Mouse (Mus musculus) cerebellum, postnatal 10 days (tissue): ENCODE data around the gene Kdm3a.

Experiments
- DNase-seq, 2 experiments: peaks; one replicate each; pipeline ENCODE4 v3.0.0; 2021; ENCODE audit warnings: mixed read lengths in 2 of 2

Kdm3a gene

GRCm38 (mm10) chr6:71575359-71575758 lies 57.4 kb downstream of the Kdm3a start:
- DNase-seq, result no peak

GRCm38 (mm10) chr6:71569025-71569424 lies 63.8 kb downstream of the Kdm3a start:
- no peak for DNase-seq

- DNase-seq, result no peak
Observed at GRCm38 (mm10) chr6:71568616-71569015, 64.2 kb downstream of the Kdm3a start.

- no peak for DNase-seq
Observed at GRCm38 (mm10) chr6:71556826-71557225, 76.0 kb downstream of the Kdm3a start.

DNA sequence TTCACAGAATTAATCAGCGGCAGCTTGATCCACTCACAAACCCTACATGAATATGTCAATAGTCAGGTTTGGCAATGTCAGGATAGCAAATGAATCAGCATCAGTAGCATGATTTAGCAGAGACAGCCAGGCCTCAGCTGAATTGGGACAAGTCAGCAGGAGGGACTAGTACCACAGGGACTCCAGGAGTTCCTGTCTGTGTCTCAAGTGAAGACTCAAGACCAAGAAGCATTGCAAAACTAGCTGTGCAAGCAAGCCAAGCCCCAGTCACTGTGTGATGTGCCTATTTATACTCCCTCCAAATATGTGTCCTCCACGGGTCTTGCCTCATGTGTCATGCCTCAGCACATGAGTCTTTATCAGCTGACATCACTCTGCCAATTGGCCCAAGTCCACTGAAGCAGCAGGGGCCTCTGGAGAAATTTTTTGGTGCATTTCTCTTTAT lies 77.3 kb downstream of the Kdm3a start:
- DNase-seq, result peak; percentile 41 to 50

DNA sequence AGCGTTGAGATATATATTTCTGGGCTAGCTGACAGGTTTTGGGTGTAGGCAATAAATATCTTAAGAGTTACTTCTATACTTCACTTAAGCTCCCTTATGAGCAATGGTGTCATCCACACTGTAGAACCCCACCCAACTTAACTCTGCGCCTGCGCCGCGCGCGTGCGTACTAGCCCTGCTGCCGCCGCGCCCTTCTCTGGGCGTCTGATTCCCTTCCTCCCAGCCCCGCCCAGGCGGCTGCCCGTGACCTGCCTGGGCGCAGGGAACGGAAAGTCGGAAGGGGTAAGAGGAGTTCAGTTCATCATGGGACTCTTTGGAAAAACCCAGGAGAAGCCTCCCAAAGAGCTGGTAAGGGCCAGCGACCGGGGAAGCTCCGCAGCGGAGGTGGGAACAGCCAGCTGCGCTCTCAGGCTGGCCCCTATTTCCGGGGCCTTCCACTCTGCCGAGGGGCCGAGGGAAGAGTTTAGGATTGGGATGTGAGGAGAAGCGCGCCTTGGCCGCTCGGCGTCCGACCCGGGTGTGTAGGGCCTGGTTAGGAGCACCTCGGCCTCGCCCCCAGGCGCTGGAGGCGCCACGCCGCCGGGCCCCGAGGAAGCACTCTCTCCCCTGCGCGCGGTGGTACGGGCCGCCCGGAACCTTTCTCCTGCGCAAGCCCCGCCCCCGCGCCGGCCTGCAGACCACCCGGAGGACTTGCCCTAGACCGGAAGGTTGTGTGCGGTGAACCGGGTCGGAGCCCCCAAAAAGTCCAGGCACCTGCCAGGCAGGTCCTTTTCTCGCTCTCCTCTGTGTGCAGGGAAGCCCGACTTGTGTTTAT lies 88.9 kb downstream of the Kdm3a start, which contains the start of gene Chmp3:
Chmp3 (plus strand) TSS at position 112 of the 814 bp plus-strand sequence.
- peak; percentile 97 for DNase-seq
